Mouse (Mus musculus) liver, adult 2 months (tissue): ENCODE data around the gene Pgbd5. TPM values are rescaled to one million over a fixed set of nuclear protein-coding genes. Genes with fewer than 3 reads are reported as not detected.

ENCODE experiments used
- DNase-seq: peaks from one replicate; pipeline ENCODE4 v3.0.0-alpha.2; 2011; ENCODE audit warnings: low read depth, low spot score; ENCODE audit errors: extremely low read depth
- H3K27ac ChIP-seq: fragments of 200-500 bp; replicated peaks from 2 replicates; pipeline ENCODE4 v1.5.1; 2012; ENCODE audit warnings: low read depth, mild to moderate bottlenecking, control low read depth, inconsistent platforms, low read length; ENCODE audit not compliant: insufficient read depth
- H3K27me3 ChIP-seq: fragments of 200-500 bp; 2 replicates; pipeline ENCODE4 v1.6.1; 2012; ENCODE audit warnings: mild to moderate bottlenecking, moderate library complexity, low read length, inconsistent platforms; ENCODE audit not compliant: control insufficient read depth, insufficient read depth
- H3K36me3 ChIP-seq: fragments of 200-500 bp; 2 replicates; pipeline ENCODE4 v1.6.1; 2012; ENCODE audit warnings: low read length, inconsistent platforms; ENCODE audit not compliant: control insufficient read depth, insufficient read depth
- H3K4me1 ChIP-seq: fragments of 200-500 bp; 2 replicates; pipeline ENCODE4 v1.6.1; 2011; ENCODE audit warnings: low read length; ENCODE audit not compliant: control insufficient read depth, insufficient read depth
- H3K4me3 ChIP-seq: fragments of 200-500 bp; 2 replicates; pipeline ENCODE4 v1.5.1; 2011; ENCODE audit warnings: low read depth, mild to moderate bottlenecking, control low read depth, low read length, moderate library complexity; ENCODE audit not compliant: insufficient read depth
- H3K79me2 ChIP-seq: fragments of 200-500 bp; 2 replicates; pipeline ENCODE4 v1.6.1; 2012; ENCODE audit warnings: inconsistent platforms, mild to moderate bottlenecking, low read length, moderate library complexity; ENCODE audit not compliant: control insufficient read depth, insufficient read depth
- H3K9ac ChIP-seq: fragments of 200-500 bp; 2 replicates; pipeline ENCODE4 v1.6.1; 2012; ENCODE audit warnings: low read depth, mild to moderate bottlenecking, control low read depth, inconsistent platforms, low read length
- CTCF ChIP-seq: fragments of 200-500 bp; IDR thresholded peaks from 2 replicates; pipeline ENCODE4 v1.5.1; 2011; ENCODE audit warnings: low read depth, low read length, control low read depth
- POLR2A ChIP-seq: fragments of 200-500 bp; IDR thresholded peaks from 2 replicates; pipeline ENCODE4 v1.6.1; 2011; ENCODE audit warnings: low read length, control low read depth; ENCODE audit not compliant: insufficient read depth; ENCODE audit errors: extremely low read depth
- WGBS: fragments of 180-500 bp; shearing (Covaris S2); methylation state at CpG from one replicate; pipeline ENCODE4 v1.1.7; 2018; 5-methylcytosine and 5-hydroxymethylcytosine counted together
- polyA plus RNA-seq: library from polyadenylated mRNA; depleted of rRNA; stranded (reverse); fragments of >200 nt; gene quantifications from 2 replicates; pipeline ENCODE4 v1.2.3, GENCODE M21; 2012
- total RNA-seq: library from RNA; depleted of rRNA; stranded (reverse); fragments of >200 nt; gene quantifications from 2 replicates; pipeline ENCODE4 v1.2.3, GENCODE M21; 2014

The Pgbd5 gene
- total and polyA plus RNA-seq, 2 experiments, result not detected

GRCm38 (mm10) chr8:124398843-124399402, 40.5 kb downstream of the Pgbd5 start:
- H3K4me3 ChIP-seq, result no peak overlapping the region
- TF ChIP-seq CTCF, result peak; percentile 76
- no peak for TF ChIP-seq POLR2A

GRCm38 (mm10) chr8:124397321-124398065, 42.0 kb downstream of the Pgbd5 start:
- no peak overlapping the region for H3K27ac ChIP-seq
- DNase-seq, result no peak

More at GRCm38 (mm10) chr8:124398843-124399402, 40.5 kb downstream of the Pgbd5 start:
- 31% methylated on average over 12 of the region's 12 CpGs for WGBS
- H3K4me1 ChIP-seq, result no peaks in the 10 kb centered on the region
- no peaks in the 10 kb centered on the region for H3K36me3 ChIP-seq
- no peaks in the 10 kb centered on the region for H3K27me3 ChIP-seq
- DNase-seq, result no peak
- H3K9ac ChIP-seq, result no peak overlapping the region
- no peak overlapping the region for H3K27ac ChIP-seq
- no peaks in the 10 kb centered on the region for H3K79me2 ChIP-seq

GRCm38 (mm10) chr8:124396531-124396930, 42.9 kb downstream of the Pgbd5 start:
- Histone ChIP-seq H3K4me1 (no peaks in the 10 kb centered on the region), H3K36me3 (no peaks in the 10 kb centered on the region), H3K27me3 (no peaks in the 10 kb centered on the region), H3K27ac (no peak overlapping the region), H3K9ac (no peak overlapping the region), H3K79me2 (no peaks in the 10 kb centered on the region), H3K4me3 (no peak overlapping the region)
- 80% methylated on average over 2 of the region's 2 CpGs for WGBS
- DNase-seq, result no peak
- TF ChIP-seq CTCF, result no peak
- TF ChIP-seq POLR2A, result no peak

More at GRCm38 (mm10) chr8:124397321-124398065, 42.0 kb downstream of the Pgbd5 start:
- WGBS, result 80% methylated on average over 11 of the region's 11 CpGs
- H3K9ac ChIP-seq, result no peak overlapping the region
- H3K79me2 ChIP-seq, result no peaks in the 10 kb centered on the region
- H3K36me3 ChIP-seq, result no peaks in the 10 kb centered on the region
- no peaks in the 10 kb centered on the region for H3K4me1 ChIP-seq
- no peaks in the 10 kb centered on the region for H3K27me3 ChIP-seq
- no peak overlapping the region for H3K4me3 ChIP-seq
- TF ChIP-seq POLR2A (no peak), CTCF (no peak)

GRCm38 (mm10) chr8:124395392-124395791, 44.1 kb downstream of the Pgbd5 start:
- no peak overlapping the region for H3K4me3 ChIP-seq
- WGBS, result 75% methylated on average over 7 of the region's 7 CpGs
- no peaks in the 10 kb centered on the region for H3K4me1 ChIP-seq
- no peaks in the 10 kb centered on the region for H3K36me3 ChIP-seq
- TF ChIP-seq CTCF, result no peak
- TF ChIP-seq POLR2A, result no peak
- H3K27me3 ChIP-seq, result no peaks in the 10 kb centered on the region
- no peak overlapping the region for H3K9ac ChIP-seq
- no peaks in the 10 kb centered on the region for H3K79me2 ChIP-seq
- H3K27ac ChIP-seq, result no peak overlapping the region
- DNase-seq, result no peak

- Histone ChIP-seq H3K4me1 (no peaks in the 10 kb centered on the region), H3K79me2 (no peaks in the 10 kb centered on the region), H3K27ac (no peak overlapping the region), H3K36me3 (no peaks in the 10 kb centered on the region), H3K27me3 (no peaks in the 10 kb centered on the region), H3K9ac (no peak overlapping the region), H3K4me3 (no peak overlapping the region)
- DNase-seq, result no peak
- no peak for TF ChIP-seq POLR2A
- no peak for TF ChIP-seq CTCF
- WGBS, result 86% methylated on average over 7 of the region's 7 CpGs
Measured at GRCm38 (mm10) chr8:124394951-124395350, 44.5 kb downstream of the Pgbd5 start.

GRCm38 (mm10) chr8:124393927-124394326, 45.5 kb downstream of the Pgbd5 start:
- Histone ChIP-seq H3K27me3 (no peaks in the 10 kb centered on the region), H3K36me3 (no peaks in the 10 kb centered on the region), H3K9ac (no peak overlapping the region), H3K4me1 (no peaks in the 10 kb centered on the region), H3K4me3 (no peak overlapping the region), H3K79me2 (no peaks in the 10 kb centered on the region), H3K27ac (no peak overlapping the region)
- no peak for TF ChIP-seq POLR2A
- peak; percentile 16; the same call in 1 of the 2 replicates for TF ChIP-seq CTCF
- DNase-seq, result no peak
- WGBS, result 82% methylated on average over 4 of the region's 4 CpGs
